Mouse (Mus musculus) forebrain, postnatal 0 days (tissue): ENCODE results near the gene Tubb1. TPM values are rescaled to one million over a fixed set of nuclear protein-coding genes. Genes with fewer than 3 reads are reported as not detected.

ENCODE experiments used
- ATAC-seq: fragments of 200-750 bp; cut with Nextera tagmentation; 2 replicates; pipeline ENCODE4 v1.8.0; 2017; ENCODE audit warnings: mild to moderate bottlenecking, moderate library complexity
- DNase-seq: peaks from one replicate; pipeline ENCODE4 v3.0.0-alpha.2; 2015
- H3K27ac ChIP-seq: fragments of 300-500 bp; sonication (generic); 2 replicates; pipeline ENCODE4 v1.5.1; 2014; ENCODE audit warnings: low read depth, mild to moderate bottlenecking, antibody characterized with exemption, low read length, moderate library complexity, mixed read lengths
- H3K27me3 ChIP-seq: fragments of 300-500 bp; sonication (generic); 2 replicates; pipeline ENCODE4 v1.6.1; 2014; ENCODE audit warnings: mild to moderate bottlenecking, low read length, mixed read lengths; ENCODE audit not compliant: insufficient read depth
- H3K36me3 ChIP-seq: fragments of 300-500 bp; sonication (generic); 2 replicates; pipeline ENCODE4 v1.6.1; 2014; ENCODE audit warnings: mild to moderate bottlenecking, moderate library complexity; ENCODE audit not compliant: insufficient read depth
- H3K4me1 ChIP-seq: fragments of 300-500 bp; sonication (generic); 2 replicates; pipeline ENCODE4 v1.6.1; 2014; ENCODE audit warnings: antibody characterized with exemption; ENCODE audit not compliant: insufficient read depth
- H3K4me2 ChIP-seq: fragments of 300-500 bp; sonication (generic); 2 replicates; pipeline ENCODE4 v1.6.1; 2014; ENCODE audit warnings: low read depth, mild to moderate bottlenecking, moderate library complexity
- H3K4me3 ChIP-seq: fragments of 300-500 bp; sonication (generic); 2 replicates; pipeline ENCODE4 v1.5.1; 2014; ENCODE audit warnings: low read depth, low read length, mixed read lengths
- H3K9ac ChIP-seq: fragments of 300-500 bp; sonication (generic); 2 replicates; pipeline ENCODE4 v1.6.1; 2014; ENCODE audit warnings: mild to moderate bottlenecking
- H3K9me3 ChIP-seq: fragments of 300-500 bp; sonication (generic); 2 replicates; pipeline ENCODE4 v1.6.1; 2016; ENCODE audit warnings: low read length
- CTCF ChIP-seq: sonication (generic); IDR thresholded peaks from 2 replicates; pipeline ENCODE4 v1.5.1; 2016; ENCODE audit warnings: antibody characterized with exemption, control low read depth, low read depth
- WGBS: fragments of 180-500 bp; shearing (Covaris S2); extraction: QIAGEN DNeasy Blood & Tissue Kit; methylation state at CpG from one replicate; pipeline ENCODE4 v1.1.7; 2014; 5-methylcytosine and 5-hydroxymethylcytosine counted together
- polyA plus RNA-seq: library from polyadenylated mRNA; unstranded; fragments of >200 nt; fragmentation: Nextera tagmentation; extraction: Ambion mirVana; gene quantifications from 2 replicates; pipeline ENCODE4 v1.2.1, GENCODE M21; 2015
- total RNA-seq: library from RNA; depleted of rRNA; stranded (reverse); fragments of >200 nt; gene quantifications from 2 replicates; pipeline ENCODE4 v1.2.3, GENCODE M21; 2014

Gene Tubb1
- total and polyA plus RNA-seq, 2 experiments from 2014 or later = 0.11 to 0.38 TPM

DNA sequence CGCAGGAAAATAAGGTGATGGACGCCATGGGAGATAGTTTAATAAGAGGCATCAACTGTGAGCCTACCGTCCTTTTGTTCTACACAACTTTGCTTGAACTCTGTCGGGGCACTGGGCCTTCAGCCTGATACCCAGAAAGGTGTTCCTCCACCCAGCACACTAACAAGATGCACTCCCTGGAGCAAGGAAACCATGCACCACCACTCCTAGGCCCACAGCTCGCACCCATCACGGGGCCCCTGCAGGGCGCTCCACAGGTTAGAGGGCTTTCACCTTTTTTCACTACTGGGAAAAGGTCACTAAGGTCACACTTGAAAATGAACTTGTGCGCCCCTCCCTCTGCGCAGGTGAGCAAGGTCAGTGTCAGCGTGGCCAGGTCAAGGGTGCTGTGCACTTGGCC lies 12.9 kb downstream of the Tubb1 start:
- Histone ChIP-seq H3K4me2 (peak overlapping the region; percentile 69), H3K9ac (peak overlapping the region; percentile 85), H3K4me1 (peaks cover 7% of the 10 kb centered on the region; the same call in 1 of the 2 replicates), H3K9me3 (no peaks in the 10 kb centered on the region), H3K4me3 (peak overlapping the region; percentile 75), H3K27me3 (no peaks in the 10 kb centered on the region), H3K36me3 (peaks cover 40% of the 10 kb centered on the region), H3K27ac (peak overlapping the region; percentile 64; the same call in 1 of the 2 replicates)
- WGBS = 40% methylated on average over 10 of the region's 10 CpGs
- ATAC-seq = peak; percentile 32; the same call in 1 of the 2 replicates
- no peak for TF ChIP-seq CTCF
- DNase-seq = no peak

DNA sequence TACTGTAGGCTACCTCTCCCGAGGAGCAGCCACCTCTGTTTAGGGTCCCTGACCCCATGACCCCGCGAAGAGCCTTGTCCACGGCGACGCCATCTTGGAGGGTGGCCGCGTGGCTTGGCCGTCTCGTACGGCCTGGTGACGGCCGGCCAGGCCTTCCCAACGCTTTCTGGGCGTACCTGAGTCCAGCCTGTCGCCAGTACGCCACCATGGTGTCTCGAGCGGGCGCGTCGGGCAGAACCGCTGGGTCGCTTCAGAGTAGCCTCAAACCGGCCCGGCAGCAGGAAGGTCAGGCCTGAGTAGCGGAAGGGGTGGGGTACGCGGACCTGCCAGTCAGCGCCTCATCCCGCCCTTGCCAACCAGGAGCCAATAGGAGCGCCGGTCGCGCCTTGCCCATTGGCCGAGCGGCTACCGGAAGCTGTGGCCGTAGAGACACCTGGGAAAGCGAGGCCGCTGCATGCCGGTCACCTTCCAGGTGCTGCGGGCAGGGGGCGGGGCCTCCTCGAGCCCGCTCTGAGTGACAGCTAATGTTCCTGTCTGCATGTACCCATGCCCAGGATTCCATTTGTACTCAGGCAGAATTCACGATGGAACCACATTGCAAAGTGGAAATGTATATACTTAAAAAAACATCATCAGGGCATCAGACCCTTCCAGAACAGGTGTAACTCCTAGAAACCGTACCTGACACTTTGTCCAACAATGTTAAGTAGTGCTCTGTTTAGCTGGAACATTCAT lies 13.5 kb downstream of the Tubb1 start, which contains the start of gene Atp5e:
Atp5e (minus strand) TSS at position 317 of the 735 bp plus-strand sequence.
- TF ChIP-seq CTCF = no peak; the same call in 1 of the 2 replicates
- Histone ChIP-seq H3K9me3 (no peaks in the 10 kb centered on the region), H3K27ac (peak within 1 kb of the TSS; percentile 64), H3K9ac (peak within 1 kb of the TSS; percentile 85), H3K4me3 (peak within 1 kb of the TSS; percentile 75), H3K36me3 (peaks cover 43% of the 10 kb centered on the region), H3K4me2 (peak within 1 kb of the TSS; percentile 69), H3K27me3 (no peaks in the 10 kb centered on the region), H3K4me1 (peaks cover 7% of the 10 kb centered on the region; the same call in 1 of the 2 replicates)
- ATAC-seq (peak; percentile 100), DNase-seq (peak; percentile 93)
- WGBS = 2% methylated on average over 48 of the region's 48 CpGs

DNA sequence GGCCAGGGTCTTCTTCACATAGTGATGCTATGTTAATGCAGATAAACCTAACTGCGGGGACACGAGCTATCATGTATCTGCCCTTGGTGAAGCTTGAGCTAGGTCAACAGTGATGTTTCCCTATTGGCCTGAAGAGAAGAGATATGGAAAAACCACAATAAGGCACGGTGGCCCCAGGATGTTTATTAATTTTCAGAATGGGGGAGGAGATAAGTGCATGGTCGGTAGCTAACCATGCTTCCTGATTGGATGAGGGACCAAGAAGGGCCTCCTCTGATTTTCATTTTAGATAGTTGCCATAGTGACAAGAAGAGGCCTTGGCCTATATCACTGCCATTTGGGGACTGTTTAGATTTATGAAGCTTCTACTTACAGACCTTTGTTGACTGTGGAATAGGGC lies 19.8 kb downstream of the Tubb1 start:
- Histone ChIP-seq H3K9ac (no peak overlapping the region), H3K4me2 (no peak overlapping the region), H3K9me3 (no peaks in the 10 kb centered on the region), H3K27me3 (no peaks in the 10 kb centered on the region), H3K27ac (no peak overlapping the region), H3K4me1 (no peaks in the 10 kb centered on the region), H3K4me3 (no peak overlapping the region), H3K36me3 (peaks cover 18% of the 10 kb centered on the region)
- DNase-seq (no peak), ATAC-seq (no peak)
- no peak for TF ChIP-seq CTCF
- 95% methylated on average over 4 of the region's 4 CpGs for WGBS

DNA sequence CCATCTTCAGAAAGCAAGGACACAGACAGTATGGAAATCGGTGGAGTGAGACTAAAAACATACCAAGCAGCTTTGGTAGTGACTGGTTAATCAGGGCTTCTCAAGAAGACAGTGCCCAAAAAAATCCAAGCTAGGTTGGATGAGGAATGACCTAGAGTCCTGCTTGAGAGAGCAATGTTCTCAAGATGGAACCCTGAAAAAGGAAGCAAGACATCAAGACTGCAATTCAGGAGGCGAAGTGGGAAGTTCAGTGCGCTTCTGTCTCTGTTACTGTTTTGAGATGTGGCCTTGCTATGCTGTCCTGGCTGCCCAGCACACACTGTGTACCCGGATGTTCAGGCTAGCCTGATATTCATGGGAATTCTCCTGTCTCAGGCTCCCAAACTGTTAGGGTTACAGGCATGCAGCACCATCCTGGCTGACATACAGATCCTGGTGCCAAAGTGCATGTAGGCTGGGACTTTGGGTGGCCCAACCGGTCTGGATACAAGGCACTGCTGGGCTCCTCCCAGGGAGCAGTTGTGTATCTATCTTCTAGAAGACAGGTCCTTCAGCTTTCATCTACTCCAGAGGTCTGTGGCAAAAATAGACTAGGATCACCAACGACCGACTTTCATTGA lies 20.4 kb downstream of the Tubb1 start:
- H3K27me3 ChIP-seq = no peaks in the 10 kb centered on the region

DNA sequence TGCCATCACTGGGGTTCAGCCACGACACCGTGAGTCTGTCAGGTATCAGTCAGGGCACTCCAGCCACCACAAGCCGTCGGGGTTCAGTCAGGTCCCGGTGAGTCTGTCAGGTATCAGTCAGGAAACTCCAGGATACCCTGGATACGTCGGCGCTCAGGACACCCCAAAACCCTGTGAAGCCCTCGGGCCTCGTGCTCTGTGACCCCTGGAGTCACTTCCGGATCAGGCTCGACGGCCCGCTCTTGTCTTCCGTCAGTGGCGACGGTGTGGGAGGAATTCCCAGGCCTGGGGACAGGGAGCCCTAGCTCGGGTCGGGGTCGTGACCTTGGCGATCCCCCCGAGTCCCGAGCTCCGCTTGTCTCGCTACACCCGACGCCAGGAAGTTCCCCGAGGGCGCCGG lies 21.9 kb downstream of the Tubb1 start:
- peaks cover 9% of the 10 kb centered on the region; the same call in 1 of the 2 replicates for H3K36me3 ChIP-seq
- peak overlapping the region; percentile 61 for H3K9ac ChIP-seq
- 0 out of 2 replicates have a peak overlapping the region, but pooled peaks have one; percentile 50 for H3K27ac ChIP-seq
- peak overlapping the region; percentile 67 for H3K4me2 ChIP-seq
- no peak for TF ChIP-seq CTCF
- 9% methylated on average over 30 of the region's 30 CpGs for WGBS
- peak overlapping the region; percentile 66 for H3K4me3 ChIP-seq
- no peaks in the 10 kb centered on the region for H3K4me1 ChIP-seq
- H3K27me3 ChIP-seq = no peaks in the 10 kb centered on the region
- no peaks in the 10 kb centered on the region for H3K9me3 ChIP-seq
- peak; percentile 35 for ATAC-seq
- DNase-seq = no peak

More for the DNA sequence above, 20.4 kb downstream of the Tubb1 start:
- H3K4me2 ChIP-seq = no peak overlapping the region
- no peaks in the 10 kb centered on the region for H3K9me3 ChIP-seq
- no peak overlapping the region for H3K27ac ChIP-seq
- ATAC-seq = no peak
- TF ChIP-seq CTCF = no peak
- no peaks in the 10 kb centered on the region for H3K4me1 ChIP-seq
- no peak overlapping the region for H3K9ac ChIP-seq
- H3K4me3 ChIP-seq = no peak overlapping the region
- no peak for DNase-seq
- WGBS = 94% methylated on average over 7 of the region's 7 CpGs
- H3K36me3 ChIP-seq = peaks cover 18% of the 10 kb centered on the region

DNA sequence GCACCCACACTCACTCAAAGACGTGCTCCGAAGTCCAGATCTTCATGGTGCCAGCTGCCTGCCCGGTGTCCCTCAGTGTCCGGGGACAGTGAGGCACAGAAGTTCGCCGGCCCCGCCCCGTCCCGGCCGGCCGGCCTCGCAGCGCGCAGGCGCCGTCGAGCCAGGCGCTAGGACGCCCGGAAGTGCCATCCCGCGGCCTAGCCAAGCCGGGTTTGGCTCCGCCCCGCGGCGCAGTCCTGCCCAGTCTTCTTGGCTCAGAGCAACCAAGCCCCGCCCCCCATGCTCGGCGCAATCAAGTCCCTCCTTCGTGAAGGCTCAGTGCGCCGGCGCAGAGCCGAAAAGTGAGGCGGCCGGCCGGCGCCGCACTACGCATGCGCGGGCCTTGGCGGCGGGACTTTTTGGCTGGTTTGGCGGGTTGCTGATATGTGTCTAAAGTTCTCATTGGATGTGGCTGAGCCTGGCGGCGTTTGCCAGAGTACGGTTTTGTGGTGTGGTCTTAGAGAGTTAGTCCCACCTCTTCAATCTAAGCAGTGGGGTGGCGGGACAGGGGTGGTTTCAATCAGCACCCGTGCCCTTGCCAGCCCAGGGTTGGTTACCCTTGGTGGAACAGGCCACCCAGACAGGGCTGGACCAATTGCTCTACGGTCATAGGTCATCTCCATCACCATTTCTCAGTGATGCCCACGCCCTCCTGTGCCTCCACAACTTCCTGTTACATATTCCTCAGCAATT lies 22.5 kb downstream of the Tubb1 start, which contains the start of gene Prelid3b:
Prelid3b (minus strand) TSS at position 264 of the 732 bp plus-strand sequence.
- H3K4me3 ChIP-seq = peak within 1 kb of the TSS; percentile 66
- peak within 1 kb of the TSS; percentile 67 for H3K4me2 ChIP-seq
- ATAC-seq (peak; percentile 99), DNase-seq (peak; percentile 99)
- peaks cover 6% of the 10 kb centered on the region; the same call in 1 of the 2 replicates for H3K36me3 ChIP-seq
- H3K4me1 ChIP-seq = no peaks in the 10 kb centered on the region
- TF ChIP-seq CTCF = no peak
- H3K9ac ChIP-seq = peak within 1 kb of the TSS; percentile 61
- H3K9me3 ChIP-seq = no peaks in the 10 kb centered on the region
- WGBS = 4% methylated on average over 53 of the region's 53 CpGs
- 0 out of 2 replicates have a peak within 1 kb of the TSS, but pooled peaks have one; percentile 50 for H3K27ac ChIP-seq
- no peaks in the 10 kb centered on the region for H3K27me3 ChIP-seq
